In genomic region chr17:21473362-21474190, GRCm38 (mm10) we compare ENCODE assay signal across 9 mouse cellular contexts. TPM values are rescaled to one million over a fixed set of nuclear protein-coding genes. Genes with fewer than 3 reads are reported as not detected.
DNase-seq lines count a peak whose midpoint lies in the region; ATAC-seq and TF ChIP-seq lines count a peak whose summit lies in the region.
"Had no signal": no experiment of that assay in that cellular context is flagged by ENCODE, and none has a peak within 500 bp of the region (broad histone marks: within the 10 kb centered on the region; RNA-seq: fewer than 3 reads in every experiment).

No protein-coding gene starts in this region.

- H3K4me2 ChIP-seq in midbrain, embryonic 15.5 days = no peak overlapping the region

- no peaks in the 10 kb centered on the region for H3K9me3 ChIP-seq in midbrain, embryonic 10.5 days (replicated peaks)
- no peaks in the 10 kb centered on the region for H3K9me3 ChIP-seq in midbrain, embryonic 15.5 days

- TF ChIP-seq CTCF in kidney, adult 2 months (conservative IDR thresholded peaks at IDR 0.05; ENCODE audit: insufficient read depth, insufficient read length, low read depth, low read length) = no peak; the same call in 1 of the 2 replicates

- H3K27me3 ChIP-seq in midbrain, embryonic 10.5 days (ENCODE audit: low read depth, poor library complexity, severe bottlenecking) = no peaks in the 10 kb centered on the region
- no peaks in the 10 kb centered on the region for H3K27me3 ChIP-seq in midbrain, embryonic 15.5 days (replicated peaks)
- no peaks in the 10 kb centered on the region for H3K27me3 ChIP-seq in kidney, adult 2 months (replicated peaks; ENCODE audit: control insufficient read depth, insufficient read depth, low read length)

- ATAC-seq in midbrain, embryonic 15.5 days (replicated peaks) = no peak

- no peak overlapping the region for H3K27ac ChIP-seq in midbrain, embryonic 10.5 days (replicated peaks)
- no peak overlapping the region for H3K27ac ChIP-seq in midbrain, embryonic 15.5 days
- peak overlapping the region; percentile 60 for H3K27ac ChIP-seq in brown adipose tissue, adult 24 weeks (replicated peaks; ENCODE audit: low read depth, low read length)
- H3K27ac ChIP-seq in kidney, adult 2 months (ENCODE audit: insufficient read depth, low read depth, low read length) = peak overlapping the region; percentile 94

- H3K4me1 ChIP-seq in midbrain, embryonic 10.5 days = peaks cover 12% of the 10 kb centered on the region
- H3K4me1 ChIP-seq in midbrain, embryonic 15.5 days = no peaks in the 10 kb centered on the region
- peaks cover 4% of the 10 kb centered on the region; the same call in 1 of the 2 replicates for H3K4me1 ChIP-seq in brown adipose tissue, adult 24 weeks (ENCODE audit: control insufficient read depth, insufficient read depth, insufficient read length, low read length)
- peaks cover 4% of the 10 kb centered on the region; the same call in 1 of the 2 replicates for H3K4me1 ChIP-seq in kidney, adult 2 months (ENCODE audit: control insufficient read depth, insufficient read depth, low read length)

- TF ChIP-seq POLR2A in kidney, adult 2 months (IDR thresholded peaks at IDR 0.05; ENCODE audit: low read depth, low read length) = no peak

- H3K9ac ChIP-seq in midbrain, embryonic 15.5 days = no peak overlapping the region

- DNase-seq in midbrain, embryonic 10.5 days (ENCODE audit: low spot score) = peak; percentile 25
- peak; percentile 82 for DNase-seq in kidney, adult 2 months
- peak; percentile 51 for DNase-seq in lung, postnatal 10 days
- no peak for DNase-seq in left cerebral cortex, adult 18-20 months (ENCODE audit: low spot score in 2 of 2)
- DNase-seq in urinary bladder, postnatal 4 days (ENCODE audit: low spot score in 2 of 2) = no peak
- no peak for DNase-seq in spleen, adult 18-20 months

- WGBS in midbrain, embryonic 10.5 days = 40% methylated on average over 14 of the region's 14 CpGs
- 37% methylated on average over 14 of the region's 14 CpGs for WGBS in midbrain, embryonic 15.5 days
- 5% methylated on average over 14 of the region's 14 CpGs for WGBS in kidney, adult 2 months

- H3K36me3 ChIP-seq in midbrain, embryonic 10.5 days = no peaks in the 10 kb centered on the region
- no peaks in the 10 kb centered on the region for H3K36me3 ChIP-seq in midbrain, embryonic 15.5 days (replicated peaks)
- no peaks in the 10 kb centered on the region for H3K36me3 ChIP-seq in kidney, adult 2 months (ENCODE audit: control insufficient read depth, insufficient read depth, low read length)

- no peak overlapping the region for H3K4me3 ChIP-seq in midbrain, embryonic 10.5 days
- H3K4me3 ChIP-seq in midbrain, embryonic 15.5 days = no peak overlapping the region
- no peak overlapping the region for H3K4me3 ChIP-seq in brown adipose tissue, adult 24 weeks (ENCODE audit: insufficient read depth, low read depth, low read length)
- no peak overlapping the region for H3K4me3 ChIP-seq in kidney, adult 2 months (ENCODE audit: insufficient read depth, low read depth, low read length)
- H3K4me3 ChIP-seq: erythroblast, embryonic 14.5 days had no signal

RNA-seq across cellular contexts. Expression of gene Zfp53, which starts 15.2 kb away (rescaled TPM):
- polyA plus RNA-seq in midbrain, embryonic 10.5 days (2016; fragmentation: Nextera tagmentation; extraction: Ambion mirVana) = 10.0 and 10.3 TPM in 2 replicates
- polyA plus RNA-seq in midbrain, embryonic 15.5 days (2015; fragmentation: Nextera tagmentation; extraction: Ambion mirVana) = 10.5 and 11.1 TPM in 2 replicates
- polyA plus RNA-seq in brown adipose tissue, adult 24 weeks (2012; ENCODE audit: insufficient read depth, insufficient read length, missing spikeins) = 3.1 and 3.6 TPM in 2 replicates
- polyA plus RNA-seq in kidney, adult 2 months (2012; rRNA removed) = 1.0 and 1.2 TPM in 2 replicates
- 1 to 10 TPM; 4.7 to 4.9 TPM for total RNA-seq in left cerebral cortex, adult 18-20 months (2021)

RNA-seq across cellular contexts. Expression of gene Zfp51, which starts 23.4 kb away (rescaled TPM):
- polyA plus RNA-seq in midbrain, embryonic 10.5 days (2016; fragmentation: Nextera tagmentation; extraction: Ambion mirVana) = 13.3 and 13.4 TPM in 2 replicates
- 14.0 and 14.1 TPM in 2 replicates for polyA plus RNA-seq in midbrain, embryonic 15.5 days (2015; fragmentation: Nextera tagmentation; extraction: Ambion mirVana)
- polyA plus RNA-seq in brown adipose tissue, adult 24 weeks (2012; ENCODE audit: insufficient read depth, insufficient read length, missing spikeins) = 6.2 and 8.9 TPM in 2 replicates
- polyA plus RNA-seq in kidney, adult 2 months (2012; rRNA removed) = 0.64 and 1.1 TPM in 2 replicates
- total RNA-seq in left cerebral cortex, adult 18-20 months (2021) = 1 to 10 TPM; 4.6 to 4.8 TPM

RNA-seq across cellular contexts. Expression of gene Zfp54, which starts 50.5 kb away (rescaled TPM):
- 2.9 and 3.0 TPM in 2 replicates for polyA plus RNA-seq in midbrain, embryonic 10.5 days (2016; fragmentation: Nextera tagmentation; extraction: Ambion mirVana)
- 6.0 and 6.1 TPM in 2 replicates for polyA plus RNA-seq in midbrain, embryonic 15.5 days (2015; fragmentation: Nextera tagmentation; extraction: Ambion mirVana)
- 1.4 and 1.8 TPM in 2 replicates for polyA plus RNA-seq in brown adipose tissue, adult 24 weeks (2012; ENCODE audit: insufficient read depth, insufficient read length, missing spikeins)
- polyA plus RNA-seq in kidney, adult 2 months (2012; rRNA removed) = 0.76 and 0.80 TPM in 2 replicates
- 1 to 10 TPM; 1.2 to 1.4 TPM for total RNA-seq in left cerebral cortex, adult 18-20 months (2021)
- polyA plus RNA-seq: erythroblast, embryonic 14.5 days had no signal

Comparison
In these comparisons a context has a peak if more than half of its experiments do, and no peak if none do; other contexts are left out.
1. DNase-seq: peak in midbrain, embryonic 10.5 days (single experiment), kidney, adult 2 months (single experiment) and lung, postnatal 10 days (single experiment); none in left cerebral cortex, adult 18-20 months (0 of 2), urinary bladder, postnatal 4 days (0 of 2) and spleen, adult 18-20 months (0 of 2).
2. H3K27ac ChIP-seq: peak in brown adipose tissue, adult 24 weeks (single experiment) and kidney, adult 2 months (single experiment); none in midbrain, embryonic 10.5 days (single experiment) and midbrain, embryonic 15.5 days (single experiment).